Mouse (Mus musculus) lung, embryonic 16.5 days (tissue): ENCODE results near the gene Kifc3. TPM values are rescaled to one million over a fixed set of nuclear protein-coding genes. Genes with fewer than 3 reads are reported as not detected.
"Not testable (repeated sequence)": the region's sequence is repeated elsewhere in the genome, so short reads cannot be mapped to it uniquely, and the experiment has no call there.

ENCODE experiments used
- ATAC-seq: fragments of 200-750 bp; cut with Nextera tagmentation; 2 replicates; pipeline ENCODE4 v1.8.0; 2017; ENCODE audit warnings: low read depth, mild to moderate bottlenecking, moderate library complexity
- H3K27ac ChIP-seq: fragments of 300-500 bp; sonication (generic); 2 replicates; pipeline ENCODE4 v1.5.1; 2014; ENCODE audit warnings: mild to moderate bottlenecking, control low read depth, low read length
- H3K27me3 ChIP-seq: fragments of 300-500 bp; sonication (generic); 2 replicates; pipeline ENCODE4 v1.6.1; 2014; ENCODE audit warnings: low read depth, low read length, mixed read lengths; ENCODE audit not compliant: control insufficient read depth, insufficient read depth
- H3K36me3 ChIP-seq: fragments of 300-500 bp; sonication (generic); 2 replicates; pipeline ENCODE4 v1.6.1; 2014; ENCODE audit warnings: low read length; ENCODE audit not compliant: control insufficient read depth, insufficient read depth
- H3K4me1 ChIP-seq: fragments of 300-500 bp; sonication (generic); replicated peaks from 2 replicates; pipeline ENCODE4 v1.6.1; 2014; ENCODE audit warnings: low read length, mixed read lengths; ENCODE audit not compliant: control insufficient read depth, insufficient read depth
- H3K4me2 ChIP-seq: fragments of 300-500 bp; sonication (generic); 2 replicates; pipeline ENCODE4 v1.6.1; 2014; ENCODE audit warnings: low read depth, low read length, control low read depth
- H3K4me3 ChIP-seq: fragments of 300-500 bp; sonication (generic); 2 replicates; pipeline ENCODE4 v1.5.1; 2014; ENCODE audit warnings: mild to moderate bottlenecking, low read length, control low read depth
- H3K9ac ChIP-seq: fragments of 300-500 bp; sonication (generic); 2 replicates; pipeline ENCODE4 v1.6.1; 2014; ENCODE audit warnings: low read length, control low read depth
- H3K9me3 ChIP-seq: fragments of 300-500 bp; sonication (generic); 2 replicates; pipeline ENCODE4 v1.6.1; 2016; ENCODE audit warnings: low read length; ENCODE audit not compliant: control insufficient read depth
- WGBS: fragments of 180-500 bp; shearing (Covaris S2); extraction: QIAGEN DNeasy Blood & Tissue Kit; methylation state at CpG from one replicate; pipeline ENCODE4 v1.1.7; 2014; 5-methylcytosine and 5-hydroxymethylcytosine counted together
- polyA plus RNA-seq: library from polyadenylated mRNA; unstranded; fragments of >200 nt; fragmentation: Nextera tagmentation; extraction: Ambion mirVana; gene quantifications from 2 replicates; pipeline ENCODE4 v1.2.1, GENCODE M21; 2015

The Kifc3 gene
- polyA plus RNA-seq, 1 experiment from 2014 or later: 16.8 TPM

- H3K4me1 ChIP-seq, H3K4me2 ChIP-seq, H3K4me3 ChIP-seq, H3K9ac ChIP-seq, H3K9me3 ChIP-seq, H3K27me3 ChIP-seq, H3K36me3 ChIP-seq, H3K27ac ChIP-seq, ATAC-seq: not testable (repeated sequence)
- WGBS: 84% methylated on average over 9 of the region's 9 CpGs
These were observed 27.5 kb upstream of the Kifc3 start for GRCm38 (mm10) chr8:95230086-95230485.

DNA sequence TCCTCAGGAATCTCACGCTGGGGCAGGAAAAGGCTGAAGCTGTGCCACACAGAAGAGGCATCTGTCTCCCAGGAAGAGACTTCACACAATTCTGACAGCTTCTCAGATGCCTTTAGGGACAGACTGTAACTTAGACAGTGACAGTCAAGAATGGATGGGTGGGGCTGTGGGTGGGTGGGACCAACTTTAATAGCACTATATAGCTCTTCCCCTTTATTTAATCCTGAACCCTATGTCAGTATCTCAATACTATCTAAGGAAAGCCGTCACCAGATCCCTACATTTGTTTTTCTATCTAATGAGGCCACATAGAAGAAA lies 24.5 kb upstream of the Kifc3 start:
- H3K9ac ChIP-seq: no peak overlapping the region
- H3K27me3 ChIP-seq: no peaks in the 10 kb centered on the region
- H3K4me2 ChIP-seq: no peak overlapping the region
- H3K36me3 ChIP-seq: no peaks in the 10 kb centered on the region
- WGBS: 35% methylated on average over 2 of the region's 2 CpGs
- no peaks in the 10 kb centered on the region for H3K4me1 ChIP-seq
- ATAC-seq: no peak
- H3K9me3 ChIP-seq: no peaks in the 10 kb centered on the region
- no peak overlapping the region for H3K27ac ChIP-seq
- H3K4me3 ChIP-seq: no peak overlapping the region

DNA sequence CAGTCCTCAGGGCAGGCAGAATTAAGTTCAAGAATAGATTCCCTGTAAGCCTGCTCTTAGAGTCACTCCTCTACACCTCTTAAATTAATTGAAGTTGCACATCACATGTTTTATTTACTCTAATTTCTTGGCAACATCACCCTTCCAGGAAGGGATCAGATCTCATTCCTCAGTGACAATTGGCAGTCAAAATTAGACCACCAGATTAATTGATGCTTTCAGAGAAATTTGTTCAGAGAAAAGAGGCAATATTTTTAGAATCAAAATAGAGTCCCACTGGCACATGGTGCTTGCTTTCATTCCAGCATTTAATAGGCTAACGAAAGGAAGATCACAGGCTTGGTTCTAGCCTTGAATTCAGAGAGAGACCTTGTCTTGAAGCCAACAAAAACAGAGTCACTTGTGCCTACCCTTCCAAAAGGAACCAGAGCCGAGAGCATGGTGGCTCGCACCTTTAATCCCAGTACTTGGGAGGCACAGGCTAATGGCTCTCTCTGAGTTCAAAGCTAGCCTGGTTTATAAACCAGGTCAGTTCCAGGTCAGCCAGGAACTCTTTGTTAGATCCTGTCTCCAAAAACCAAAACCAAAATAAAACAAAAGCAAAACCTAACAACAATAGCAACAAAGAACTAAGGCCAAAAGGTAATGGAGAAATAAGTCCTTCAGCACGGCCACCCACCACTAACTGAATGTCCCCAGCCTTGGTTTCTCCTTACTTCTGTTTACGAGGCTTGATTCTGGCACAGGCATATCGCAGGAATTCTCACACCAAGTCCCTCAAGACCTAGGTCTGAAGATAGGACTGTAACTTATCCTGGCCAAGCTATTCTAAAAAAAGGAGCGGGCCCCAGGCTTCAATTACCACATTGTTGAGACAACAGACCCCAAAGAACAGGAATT lies 23.9 kb upstream of the Kifc3 start:
- ATAC-seq: no peak
- Histone ChIP-seq H3K27me3 (no peaks in the 10 kb centered on the region), H3K36me3 (no peaks in the 10 kb centered on the region), H3K4me3 (no peak overlapping the region), H3K27ac (no peak overlapping the region), H3K4me1 (no peaks in the 10 kb centered on the region), H3K4me2 (no peak overlapping the region), H3K9ac (no peak overlapping the region), H3K9me3 (no peaks in the 10 kb centered on the region)
- WGBS: 54% methylated on average over 7 of the region's 7 CpGs

- Histone ChIP-seq H3K4me1 (no peaks in the 10 kb centered on the region), H3K4me2 (no peak overlapping the region), H3K9ac (no peak overlapping the region), H3K27me3 (no peaks in the 10 kb centered on the region), H3K36me3 (no peaks in the 10 kb centered on the region), H3K9me3 (no peaks in the 10 kb centered on the region), H3K4me3 (no peak overlapping the region), H3K27ac (no peak overlapping the region)
- ATAC-seq: no peak
- 83% methylated on average over 5 of the region's 5 CpGs for WGBS
These were observed 21.4 kb upstream of the Kifc3 start for GRCm38 (mm10) chr8:95223969-95224368.

DNA sequence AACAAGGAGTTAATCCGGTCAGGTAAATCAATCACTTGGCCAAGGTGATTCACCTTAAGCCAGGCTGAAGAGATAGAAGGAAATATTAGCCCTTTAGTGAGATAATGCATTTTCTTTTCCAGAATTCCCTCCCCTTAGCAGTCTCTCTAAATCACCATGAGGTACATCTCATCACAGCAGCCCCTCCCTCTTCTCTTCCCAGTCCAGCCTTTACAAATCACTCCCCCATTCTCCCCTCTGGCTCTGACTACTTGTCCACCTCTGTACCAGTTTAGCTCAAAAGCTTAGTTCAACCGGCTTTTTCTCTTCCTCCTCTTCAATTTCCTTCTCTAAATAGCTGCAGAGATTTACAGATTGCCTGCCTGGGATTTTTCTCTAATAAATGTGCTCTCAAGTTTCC lies 18.4 kb upstream of the Kifc3 start:
- Histone ChIP-seq H3K4me2 (no peak overlapping the region), H3K36me3 (no peaks in the 10 kb centered on the region), H3K4me1 (no peaks in the 10 kb centered on the region), H3K27me3 (no peaks in the 10 kb centered on the region), H3K27ac (no peak overlapping the region), H3K4me3 (no peak overlapping the region), H3K9me3 (no peaks in the 10 kb centered on the region), H3K9ac (no peak overlapping the region)
- no peak for ATAC-seq
- 23% methylated on average over 2 of the region's 2 CpGs for WGBS

GRCm38 (mm10) chr8:95220571-95220998 lies 18.0 kb upstream of the Kifc3 start:
- Histone ChIP-seq H3K36me3 (no peaks in the 10 kb centered on the region), H3K4me2 (no peak overlapping the region), H3K4me3 (no peak overlapping the region), H3K9me3 (no peaks in the 10 kb centered on the region), H3K27me3 (no peaks in the 10 kb centered on the region), H3K4me1 (no peaks in the 10 kb centered on the region), H3K27ac (no peak overlapping the region), H3K9ac (no peak overlapping the region)
- 26% methylated on average over 7 of the region's 7 CpGs for WGBS
- ATAC-seq: no peak

- no peak for ATAC-seq
- WGBS: 91% methylated on average over 8 of the region's 8 CpGs
- Histone ChIP-seq H3K9me3 (no peaks in the 10 kb centered on the region), H3K27ac (no peak overlapping the region), H3K27me3 (no peaks in the 10 kb centered on the region), H3K4me1 (no peaks in the 10 kb centered on the region), H3K36me3 (no peaks in the 10 kb centered on the region), H3K9ac (no peak overlapping the region), H3K4me2 (no peak overlapping the region), H3K4me3 (no peak overlapping the region)
These were observed 17.0 kb upstream of the Kifc3 start for GRCm38 (mm10) chr8:95219623-95220022.

DNA sequence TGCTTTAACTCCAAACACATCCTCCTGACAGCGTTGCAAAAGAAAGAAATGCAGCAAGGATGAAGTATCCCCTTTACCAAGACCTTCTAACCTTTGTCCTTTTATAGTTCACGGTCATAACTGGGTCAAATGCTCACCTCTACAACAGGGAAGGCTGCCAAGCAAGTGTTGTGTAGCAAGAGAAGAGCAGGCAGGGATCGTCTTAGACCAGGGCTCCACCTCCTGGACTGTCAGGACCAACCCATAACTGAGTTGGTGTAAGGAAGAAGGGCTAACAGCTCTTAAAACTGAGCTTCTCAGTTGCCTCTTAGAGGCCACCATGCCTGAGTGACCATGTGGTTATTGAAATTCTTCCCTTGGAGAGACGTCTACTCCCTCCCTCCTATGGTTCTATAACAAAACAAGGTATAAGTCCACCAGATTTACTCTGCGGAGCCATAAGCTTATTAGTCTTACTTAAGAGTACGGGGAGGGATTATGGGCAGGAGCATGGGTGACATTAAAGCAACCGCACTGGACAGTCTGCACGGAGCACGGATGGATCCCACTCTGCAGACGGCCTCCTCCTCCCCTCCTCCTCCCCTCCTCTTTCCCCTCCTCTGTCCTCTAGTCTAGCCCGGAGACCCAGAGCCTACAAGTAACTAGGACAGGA lies 13.2 kb upstream of the Kifc3 start:
- H3K27me3 ChIP-seq: no peaks in the 10 kb centered on the region
- no peak overlapping the region for H3K4me2 ChIP-seq
- H3K9me3 ChIP-seq: no peaks in the 10 kb centered on the region
- ATAC-seq: no peak
- no peaks in the 10 kb centered on the region for H3K4me1 ChIP-seq
- H3K9ac ChIP-seq: no peak overlapping the region
- no peak overlapping the region for H3K4me3 ChIP-seq
- H3K27ac ChIP-seq: no peak overlapping the region
- no peaks in the 10 kb centered on the region for H3K36me3 ChIP-seq
- WGBS: 65% methylated on average over 11 of the region's 11 CpGs

DNA sequence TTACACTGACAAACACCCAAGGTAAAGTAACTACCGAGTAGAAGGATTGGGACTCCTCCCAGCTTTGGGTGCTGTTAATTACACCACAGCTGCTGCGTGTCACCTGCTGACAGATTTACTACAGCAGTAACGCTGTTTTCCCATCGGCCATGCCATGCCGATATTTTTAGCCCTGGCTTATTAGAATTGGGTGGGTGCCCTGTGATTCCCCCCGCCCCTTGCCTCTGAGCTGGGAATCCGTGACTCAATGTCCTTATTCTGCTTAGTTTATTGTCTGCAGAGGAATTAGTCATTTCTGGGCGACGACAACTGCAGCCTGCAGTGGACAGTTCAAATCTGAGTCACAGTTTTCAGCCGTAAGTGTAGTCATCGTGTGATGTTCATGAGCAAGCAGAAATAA lies 7.3 kb upstream of the Kifc3 start:
- no peak overlapping the region for H3K9ac ChIP-seq
- H3K36me3 ChIP-seq: no peaks in the 10 kb centered on the region
- no peak overlapping the region for H3K4me3 ChIP-seq
- no peaks in the 10 kb centered on the region for H3K9me3 ChIP-seq
- H3K27me3 ChIP-seq: no peaks in the 10 kb centered on the region
- no peak overlapping the region for H3K27ac ChIP-seq
- H3K4me1 ChIP-seq: no peaks in the 10 kb centered on the region
- H3K4me2 ChIP-seq: no peak overlapping the region
- 36% methylated on average over 11 of the region's 11 CpGs for WGBS
- ATAC-seq: no peak
